Mouse (Mus musculus) heart, adult 2 months (tissue): ENCODE results near the gene Hist3h2a.

ENCODE experiments used
- CTCF ChIP-seq: fragments of 200-600 bp; IDR thresholded peaks from 2 replicates; pipeline ENCODE4 v1.8.1; 2022; ENCODE audit warnings: antibody characterized with exemption, mild to moderate bottlenecking, moderate library complexity
- EP300 ChIP-seq: fragments of 200-500 bp; IDR thresholded peaks from 2 replicates; pipeline ENCODE4 v1.6.1; 2011; ENCODE audit warnings: low read depth, low read length, control low read depth; ENCODE audit not compliant: insufficient read depth
- POLR2A ChIP-seq: fragments of 200-500 bp; IDR thresholded peaks from 2 replicates; pipeline ENCODE4 v1.6.1; 2011; ENCODE audit warnings: mild to moderate bottlenecking, low read depth, low read length, control low read depth; ENCODE audit not compliant: insufficient read depth

- no peak for TF ChIP-seq EP300
- no peak for TF ChIP-seq CTCF
- no peak for TF ChIP-seq POLR2A
These were observed 28.1 kb downstream of the Hist3h2a start for GRCm38 (mm10) chr11:58982471-58983097.
